Mouse (Mus musculus): Measurements from ENCODE around the gene Ythdf2.

DNA sequence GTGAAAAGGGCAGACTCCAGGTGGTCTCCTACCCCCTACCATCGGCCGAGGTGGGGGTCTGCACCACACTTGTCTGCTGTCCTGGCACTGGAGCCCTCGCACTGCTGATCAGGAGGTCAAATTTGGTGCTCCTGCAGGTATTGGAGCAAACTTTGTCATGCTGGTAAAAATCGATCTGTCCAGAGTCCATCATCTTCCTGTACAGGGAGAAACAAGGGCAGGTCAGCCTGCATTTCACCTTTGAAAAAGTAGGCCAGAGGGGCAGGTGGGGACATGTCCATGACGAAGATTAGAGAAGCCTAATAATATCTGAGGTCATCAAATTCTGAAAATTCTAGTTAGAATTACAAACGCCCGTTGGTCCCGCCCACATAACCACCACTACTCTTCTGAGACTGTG, 22.6 kb upstream of the Ythdf2 start:
- TF ChIP-seq CTCF (IDR thresholded peaks at IDR 0.05 in 2 of 3, conservative IDR thresholded peaks at IDR 0.05 in 1 of 3; ENCODE audit: control insufficient read depth in 1 of 3, insufficient read depth in 1 of 3, low read depth in 2 of 3, low read length in 3 of 3, poor library complexity in 1 of 3, severe bottlenecking in 1 of 3), result no peak
- no peak for TF ChIP-seq RCOR1 (IDR thresholded peaks at IDR 0.05; ENCODE audit: low read depth, low read length)
- TF ChIP-seq MYB (IDR thresholded peaks at IDR 0.05; ENCODE audit: low read depth, low read length), result no peak
- no peak for TF ChIP-seq USF1 (IDR thresholded peaks at IDR 0.05; ENCODE audit: low read depth, low read length)
- no peak for TF ChIP-seq POLR2A (IDR thresholded peaks at IDR 0.05; ENCODE audit: control insufficient read depth in 1 of 2, insufficient read depth in 1 of 2, low read depth in 1 of 2, low read length in 2 of 2, poor library complexity in 1 of 2)
- no peak for TF ChIP-seq CHD1 (IDR thresholded peaks at IDR 0.05; ENCODE audit: low read depth, low read length)
- TF ChIP-seq NELFE (IDR thresholded peaks at IDR 0.05; ENCODE audit: low read depth, low read length), result no peak
- no peak for TF ChIP-seq SMC3 (IDR thresholded peaks at IDR 0.05; ENCODE audit: low read depth, low read length)
- TF ChIP-seq KAT2A (conservative IDR thresholded peaks at IDR 0.05; ENCODE audit: low read depth, low read length), result no peak
- TF ChIP-seq E2F4 (IDR thresholded peaks at IDR 0.05; ENCODE audit: borderline replicate concordance, low read depth, low read length), result no peak
- no peak for TF ChIP-seq CHD2 (IDR thresholded peaks at IDR 0.05; ENCODE audit: low read length)

Data from MEL (cell line).